Mouse (Mus musculus) olfactory bulb, adult 2 months (tissue): ENCODE results near the gene Pcnx2. TPM values are rescaled to one million over a fixed set of nuclear protein-coding genes. Genes with fewer than 3 reads are reported as not detected.

ENCODE experiments used
- H3K27ac ChIP-seq: fragments of 200-500 bp; 2 replicates; pipeline ENCODE4 v1.5.1; 2012; ENCODE audit warnings: low read depth, low read length; ENCODE audit not compliant: insufficient read depth
- H3K4me1 ChIP-seq: fragments of 200-500 bp; 2 replicates; pipeline ENCODE4 v1.6.1; 2012; ENCODE audit warnings: low read length; ENCODE audit not compliant: control insufficient read depth, insufficient read depth
- H3K4me3 ChIP-seq: fragments of 200-500 bp; 2 replicates; pipeline ENCODE4 v1.5.1; 2012; ENCODE audit warnings: mild to moderate bottlenecking, low read depth, low read length, moderate library complexity; ENCODE audit not compliant: insufficient read depth
- CTCF ChIP-seq: fragments of 200-500 bp; IDR thresholded peaks from 2 replicates; pipeline ENCODE4 v1.5.1; 2012; ENCODE audit warnings: low read depth, mild to moderate bottlenecking, low read length, moderate library complexity; ENCODE audit not compliant: insufficient read depth
- POLR2A ChIP-seq: fragments of 200-500 bp; IDR thresholded peaks from 2 replicates; pipeline ENCODE4 v1.6.1; 2012; ENCODE audit warnings: mild to moderate bottlenecking, low read depth, low read length, moderate library complexity; ENCODE audit not compliant: insufficient read depth
- WGBS: fragments of 180-500 bp; shearing (Covaris S2); methylation state at CpG from one replicate; pipeline ENCODE4 v1.1.7; 2018; 5-methylcytosine and 5-hydroxymethylcytosine counted together
- polyA plus RNA-seq: library from polyadenylated mRNA; stranded (reverse); fragments of >200 nt; gene quantifications from 2 replicates; pipeline ENCODE4 v1.2.4, GENCODE M21; 2012; ENCODE audit warnings: low replicate concordance; ENCODE audit not compliant: missing spikeins, insufficient read depth, insufficient read length

Gene Pcnx2
- polyA plus RNA-seq, 1 experiment, result not detected

GRCm38 (mm10) chr8:125870179-125870702 is 27.9 kb downstream of the Pcnx2 start:
- 46% methylated on average over 6 of the region's 6 CpGs for WGBS
- peaks cover 2% of the 10 kb centered on the region; the same call in 1 of the 2 replicates for H3K4me1 ChIP-seq
- no peak overlapping the region for H3K4me3 ChIP-seq
- no peak for TF ChIP-seq CTCF
- H3K27ac ChIP-seq, result no peak overlapping the region

DNA sequence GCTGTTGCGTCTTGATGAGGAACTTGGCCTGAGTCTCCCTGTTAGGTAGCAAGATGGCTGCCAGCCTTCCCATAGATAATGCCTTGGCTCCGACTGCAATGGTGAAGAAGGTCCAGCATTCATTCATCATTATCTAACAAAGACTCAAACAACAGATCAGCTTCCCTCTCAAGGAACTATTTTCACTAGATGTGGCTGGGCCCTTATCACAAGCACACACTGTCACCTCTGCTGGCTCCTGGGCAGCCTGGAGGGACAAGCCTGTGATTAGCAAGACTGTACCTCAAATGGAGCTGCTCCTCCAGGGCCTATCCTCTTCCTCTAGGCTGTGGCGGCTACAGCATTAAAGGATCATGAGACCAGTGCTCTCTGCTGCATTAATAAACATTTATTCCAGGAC is 28.4 kb downstream of the Pcnx2 start:
- Histone ChIP-seq H3K4me3 (no peak overlapping the region), H3K27ac (no peak overlapping the region), H3K4me1 (peaks cover 2% of the 10 kb centered on the region; the same call in 1 of the 2 replicates)
- 95% methylated on average over 3 of the region's 3 CpGs for WGBS
- TF ChIP-seq POLR2A (no peak), CTCF (no peak)

- Histone ChIP-seq H3K4me1 (peaks cover 2% of the 10 kb centered on the region; the same call in 1 of the 2 replicates), H3K27ac (no peak overlapping the region), H3K4me3 (no peak overlapping the region)
- TF ChIP-seq CTCF (no peak), POLR2A (no peak)
- 79% methylated on average over 7 of the region's 7 CpGs for WGBS
Measured at GRCm38 (mm10) chr8:125868552-125868951, 29.6 kb downstream of the Pcnx2 start.

DNA sequence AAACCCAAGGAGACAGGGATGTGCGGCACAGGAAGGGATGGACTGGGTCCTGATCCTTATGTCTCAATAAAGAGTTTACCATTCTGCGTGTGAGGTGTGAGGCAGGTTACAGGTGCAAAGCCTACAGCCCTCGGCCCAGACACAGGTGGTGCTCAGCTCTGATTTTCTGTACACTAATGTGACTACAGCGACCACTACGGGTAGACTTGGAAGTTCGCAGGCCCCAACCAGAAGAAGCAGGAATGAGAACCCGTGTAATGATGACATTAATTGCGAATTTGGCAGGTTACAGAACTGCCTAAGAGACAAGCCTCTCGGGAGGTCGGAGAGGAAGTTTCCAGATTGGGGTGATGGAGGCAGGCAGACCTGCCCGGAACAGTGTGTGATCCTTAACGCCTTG is 32.0 kb downstream of the Pcnx2 start:
- 91% methylated on average over 12 of the region's 12 CpGs for WGBS

GRCm38 (mm10) chr8:125857251-125857650 is 40.9 kb downstream of the Pcnx2 start:
- H3K4me1 ChIP-seq, result no peaks in the 10 kb centered on the region
- H3K4me3 ChIP-seq, result no peak overlapping the region
- H3K27ac ChIP-seq, result no peak overlapping the region
- 65% methylated on average over 6 of the region's 6 CpGs for WGBS
- no peak for TF ChIP-seq POLR2A
- TF ChIP-seq CTCF, result no peak

More for the DNA sequence above, 32.0 kb downstream of the Pcnx2 start:
- peaks cover 2% of the 10 kb centered on the region; the same call in 1 of the 2 replicates for H3K4me1 ChIP-seq
- TF ChIP-seq CTCF, result no peak
- no peak for TF ChIP-seq POLR2A
- no peak overlapping the region for H3K4me3 ChIP-seq
- no peak overlapping the region for H3K27ac ChIP-seq

- no peak overlapping the region for H3K4me3 ChIP-seq
- H3K4me1 ChIP-seq, result no peaks in the 10 kb centered on the region
- TF ChIP-seq POLR2A (no peak), CTCF (no peak)
- WGBS, result 84% methylated on average over 4 of the region's 4 CpGs
- H3K27ac ChIP-seq, result no peak overlapping the region
Measured at GRCm38 (mm10) chr8:125856160-125856559, 42.0 kb downstream of the Pcnx2 start.

DNA sequence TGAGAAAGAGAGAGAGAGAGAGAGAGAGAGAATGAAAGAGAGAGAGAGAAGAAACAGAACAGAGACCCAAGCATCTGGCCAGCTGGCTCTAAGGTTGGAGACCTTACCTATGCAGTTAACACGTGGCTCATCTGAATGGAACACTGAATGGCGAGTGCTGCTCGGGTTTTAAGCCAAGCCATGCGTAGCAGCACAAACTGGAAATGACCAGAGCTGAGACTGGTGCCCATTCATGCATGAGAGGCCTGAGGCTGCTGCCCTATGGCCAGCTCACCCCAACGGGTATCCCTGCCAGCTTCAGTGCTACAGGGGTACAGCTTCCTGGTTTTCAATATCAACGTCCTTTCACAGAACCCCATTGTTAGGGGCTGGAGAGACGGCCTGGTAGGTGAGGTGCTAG is 43.7 kb downstream of the Pcnx2 start:
- TF ChIP-seq CTCF (no peak), POLR2A (no peak)
- Histone ChIP-seq H3K4me1 (no peaks in the 10 kb centered on the region), H3K27ac (no peak overlapping the region), H3K4me3 (no peak overlapping the region)
- 65% methylated on average over 7 of the region's 7 CpGs for WGBS

DNA sequence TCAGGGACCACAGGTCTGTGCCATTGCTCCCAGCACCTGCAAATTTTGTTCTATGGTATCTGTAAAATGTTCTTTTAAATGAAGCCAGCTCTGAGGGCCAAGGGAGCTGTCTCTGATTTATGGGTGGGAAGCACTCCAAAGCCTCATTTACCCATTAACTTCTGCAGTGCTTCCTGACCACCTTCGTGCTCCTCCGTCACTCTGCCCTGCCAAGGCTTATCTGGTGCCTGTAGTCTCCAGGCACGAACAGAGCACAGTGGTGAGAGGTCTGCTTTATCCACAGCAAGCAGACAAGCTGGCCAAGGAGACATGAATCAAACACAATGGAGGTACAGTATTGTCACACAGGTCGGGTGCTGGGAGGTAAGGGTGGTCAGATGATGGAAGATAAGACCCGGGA is 44.8 kb downstream of the Pcnx2 start:
- WGBS, result 84% methylated on average over 5 of the region's 5 CpGs
- H3K27ac ChIP-seq, result no peak overlapping the region
- H3K4me1 ChIP-seq, result no peaks in the 10 kb centered on the region
- no peak for TF ChIP-seq CTCF
- TF ChIP-seq POLR2A, result no peak
- no peak overlapping the region for H3K4me3 ChIP-seq

DNA sequence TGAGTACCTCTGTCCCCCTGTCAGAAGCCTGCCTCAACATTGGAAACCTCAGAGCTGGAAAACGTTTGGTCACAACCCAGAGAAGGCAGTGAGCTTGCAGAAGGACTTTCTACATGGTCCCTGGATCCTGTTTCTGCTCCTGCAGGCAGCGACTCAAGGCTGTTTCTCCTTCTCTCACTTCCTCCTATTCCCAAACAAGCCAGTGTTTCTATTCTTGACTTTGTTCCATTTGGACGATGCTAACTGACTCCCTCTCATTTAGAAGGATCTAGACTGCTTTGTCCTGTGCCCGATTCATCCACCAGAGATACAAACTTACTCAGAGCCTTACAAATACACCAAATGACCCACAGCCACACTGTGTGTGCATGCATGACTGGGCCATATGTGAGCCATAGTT is 48.9 kb downstream of the Pcnx2 start:
- Histone ChIP-seq H3K4me1 (no peaks in the 10 kb centered on the region), H3K4me3 (no peak overlapping the region), H3K27ac (no peak overlapping the region)
- TF ChIP-seq POLR2A, result no peak
- TF ChIP-seq CTCF, result no peak
- WGBS, result 44% methylated on average over 4 of the region's 4 CpGs

GRCm38 (mm10) chr8:125847842-125848241 is 50.3 kb downstream of the Pcnx2 start:
- TF ChIP-seq POLR2A, result no peak
- WGBS, result 64% methylated on average over 12 of the region's 12 CpGs
- H3K4me1 ChIP-seq, result no peaks in the 10 kb centered on the region
- H3K4me3 ChIP-seq, result no peak overlapping the region
- H3K27ac ChIP-seq, result no peak overlapping the region
